Comparison of ENCODE assay signal across 8 mouse cellular contexts in the genomic region with DNA sequence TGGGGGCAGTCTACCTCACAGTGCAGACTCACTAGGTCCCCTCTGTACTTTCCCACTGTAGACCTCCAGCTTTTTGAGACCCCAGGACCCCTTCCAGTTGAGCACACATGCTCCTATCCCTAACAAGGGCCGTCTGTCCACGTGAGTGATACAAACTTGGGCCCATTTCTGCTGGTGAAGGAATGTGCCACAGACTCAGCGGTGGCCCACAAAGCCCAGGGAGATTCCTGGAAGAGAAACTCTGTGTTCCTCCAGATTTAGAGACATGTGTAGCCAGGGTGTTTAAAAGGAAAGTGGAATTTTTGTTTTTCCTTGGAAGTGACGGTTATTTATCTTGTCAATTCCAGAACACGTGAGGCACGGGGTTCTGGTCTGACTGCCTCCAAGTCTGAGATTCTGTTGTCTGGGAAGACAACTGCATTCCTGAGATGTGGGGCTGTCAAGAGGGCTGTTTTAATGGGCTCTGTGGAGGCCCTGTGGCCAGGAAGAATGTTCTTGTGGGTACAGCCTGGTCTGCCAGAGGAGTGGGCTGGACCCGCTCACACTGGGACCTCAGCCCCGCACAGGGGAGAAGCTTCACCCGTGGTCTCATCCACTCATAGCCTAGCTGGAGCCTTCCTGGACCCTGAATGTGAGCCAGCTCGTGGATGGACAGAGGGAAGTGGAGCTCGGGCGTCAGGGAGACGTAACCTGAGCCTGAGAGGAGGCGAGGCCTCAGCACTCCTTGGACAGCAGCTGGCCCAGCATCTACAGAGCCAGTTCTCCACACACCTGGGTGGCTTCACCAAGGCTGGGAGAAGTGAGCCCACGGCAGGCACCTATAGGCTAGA. TPM values are rescaled to one million over a fixed set of nuclear protein-coding genes. Genes with fewer than 3 reads are reported as not detected.
A peak's percentile ranks its signal among the peaks of the same experiment; 100 is the strongest.
DNase-seq lines count a peak whose midpoint lies in the region; ATAC-seq and TF ChIP-seq lines count a peak whose summit lies in the region.
"Had no signal": no experiment of that assay in that cellular context is flagged by ENCODE, and none has a peak within 500 bp of the region (broad histone marks: within the 10 kb centered on the region; RNA-seq: fewer than 3 reads in every experiment).

No protein-coding gene starts in this region.

- H3K9ac ChIP-seq in embryonic facial prominence, embryonic 13.5 days = no peak overlapping the region
- no peak overlapping the region for H3K9ac ChIP-seq in heart, embryonic 14.5 days (ENCODE audit: low read length)
- no peak overlapping the region for H3K9ac ChIP-seq in limb, embryonic 14.5 days (ENCODE audit: low read depth, low read length, severe bottlenecking)

- H3K4me3 ChIP-seq in embryonic facial prominence, embryonic 13.5 days = no peak overlapping the region
- no peak overlapping the region for H3K4me3 ChIP-seq in heart, embryonic 14.5 days (ENCODE audit: control insufficient read depth in 1 of 2, insufficient read depth in 1 of 2, low read depth in 1 of 2, low read length in 2 of 2)
- H3K4me3 ChIP-seq in limb, embryonic 14.5 days (replicated peaks; ENCODE audit: low read length) = no peak overlapping the region

- peaks cover 6% of the 10 kb centered on the region; the same call in 1 of the 2 replicates for H3K9me3 ChIP-seq in embryonic facial prominence, embryonic 13.5 days
- H3K9me3 ChIP-seq in heart, embryonic 14.5 days (ENCODE audit: control insufficient read depth, low read length) = peaks cover 4% of the 10 kb centered on the region; the same call in 1 of the 2 replicates
- H3K9me3 ChIP-seq in limb, embryonic 14.5 days (ENCODE audit: control insufficient read depth, low read length) = no peaks in the 10 kb centered on the region

- peak; percentile 49 for DNase-seq in kidney, adult 18-20 months
- no peak for DNase-seq in kidney, adult 8-10 months
- no peak for DNase-seq in limb, embryonic 14.5 days (ENCODE audit: low spot score)
- DNase-seq in cerebellum, adult 18-20 months = no peak
- DNase-seq in adrenal gland, adult 18-20 months (ENCODE audit: low spot score in 2 of 2) = no peak

- WGBS in embryonic facial prominence, embryonic 13.5 days = 55% methylated on average over 15 of the region's 15 CpGs
- 51% methylated on average over 15 of the region's 15 CpGs for WGBS in heart, embryonic 14.5 days
- WGBS in limb, embryonic 14.5 days = 56% methylated on average over 15 of the region's 15 CpGs

- H3K27ac ChIP-seq in embryonic facial prominence, embryonic 13.5 days = no peak overlapping the region
- H3K27ac ChIP-seq in heart, embryonic 14.5 days (replicated peaks in 1 of 2; ENCODE audit: control insufficient read depth in 1 of 2, insufficient read depth in 1 of 2, low read depth in 2 of 2, low read length in 2 of 2) = peak overlapping the region; percentile 20 to 73
- no peak overlapping the region for H3K27ac ChIP-seq in limb, embryonic 14.5 days (replicated peaks; ENCODE audit: low read depth, low read length)

- no peak overlapping the region for H3K4me2 ChIP-seq in embryonic facial prominence, embryonic 13.5 days
- H3K4me2 ChIP-seq in heart, embryonic 14.5 days (ENCODE audit: low read length) = no peak overlapping the region
- H3K4me2 ChIP-seq in limb, embryonic 14.5 days (replicated peaks; ENCODE audit: low read depth, low read length, severe bottlenecking) = no peak overlapping the region

- peak; percentile 45; the same call in 1 of the 2 replicates for ATAC-seq in embryonic facial prominence, embryonic 13.5 days (ENCODE audit: insufficient number of reproducible peaks, insufficient read depth, low FRiP score, low TSS enrichment, low read depth)
- ATAC-seq in heart, embryonic 14.5 days (ENCODE audit: insufficient number of reproducible peaks, insufficient read depth, low FRiP score, low read depth) = no peak
- peak; percentile 56; the same call in 1 of the 2 replicates for ATAC-seq in limb, embryonic 14.5 days (ENCODE audit: low FRiP score, low read depth)

- H3K4me1 ChIP-seq in embryonic facial prominence, embryonic 13.5 days = peaks cover 22% of the 10 kb centered on the region
- peaks cover 41 to 42% of the 10 kb centered on the region in 2 experiments for H3K4me1 ChIP-seq in heart, embryonic 14.5 days (ENCODE audit: control insufficient read depth in 2 of 2, insufficient read depth in 2 of 2, low read length in 2 of 2)
- peaks cover 26% of the 10 kb centered on the region for H3K4me1 ChIP-seq in limb, embryonic 14.5 days (ENCODE audit: control insufficient read depth, insufficient read depth, low read length)

- H3K36me3 ChIP-seq in embryonic facial prominence, embryonic 13.5 days = no peaks in the 10 kb centered on the region
- H3K36me3 ChIP-seq in heart, embryonic 14.5 days (ENCODE audit: control insufficient read depth, insufficient read depth, low read length) = no peaks in the 10 kb centered on the region
- H3K36me3 ChIP-seq in limb, embryonic 14.5 days (ENCODE audit: control insufficient read depth, insufficient read depth, low read length) = no peaks in the 10 kb centered on the region

- no peak for TF ChIP-seq POLR2A in limb, embryonic 14.5 days (IDR thresholded peaks at IDR 0.05; ENCODE audit: borderline replicate concordance, extremely low read depth, insufficient read depth, insufficient read length)

- no peaks in the 10 kb centered on the region for H3K27me3 ChIP-seq in embryonic facial prominence, embryonic 13.5 days
- H3K27me3 ChIP-seq in heart, embryonic 14.5 days (ENCODE audit: control insufficient read depth, insufficient read depth, low read length) = peaks cover 1% of the 10 kb centered on the region; the same call in 1 of the 2 replicates
- no peaks in the 10 kb centered on the region for H3K27me3 ChIP-seq in limb, embryonic 14.5 days (ENCODE audit: control insufficient read depth, insufficient read depth, low read length)

RNA-seq across cellular contexts. Expression of a gene that starts 33.0 kb away (rescaled TPM):
- not detected in 2 replicates for polyA plus RNA-seq in embryonic facial prominence, embryonic 13.5 days (2015; fragmentation: Nextera tagmentation; extraction: Ambion mirVana)
- not detected in 2 replicates for polyA plus RNA-seq in heart, embryonic 14.5 days (2014; fragmentation: Nextera tagmentation; extraction: Ambion mirVana)
- not detected in 2 replicates for polyA plus RNA-seq in limb, embryonic 14.5 days (2012; rRNA removed)
- not detected in 2 replicates for polyA plus RNA-seq in limb, embryonic 14.5 days (2014; fragmentation: Nextera tagmentation; extraction: Ambion mirVana)
- total RNA-seq in adrenal gland, adult 18-20 months (2021) = not detected
- total RNA-seq: layer of hippocampus, postnatal 36 days had no signal

RNA-seq across cellular contexts. Expression of a gene that starts 34.9 kb away (rescaled TPM):
- polyA plus RNA-seq in embryonic facial prominence, embryonic 13.5 days (2015; fragmentation: Nextera tagmentation; extraction: Ambion mirVana) = 15.4 and 17.5 TPM in 2 replicates
- polyA plus RNA-seq in heart, embryonic 14.5 days (2014; fragmentation: Nextera tagmentation; extraction: Ambion mirVana) = 123 and 151 TPM in 2 replicates
- 44.7 and 48.6 TPM in 2 replicates for polyA plus RNA-seq in limb, embryonic 14.5 days (2012; rRNA removed)
- polyA plus RNA-seq in limb, embryonic 14.5 days (2014; fragmentation: Nextera tagmentation; extraction: Ambion mirVana) = 31.1 and 32.7 TPM in 2 replicates
- total RNA-seq in adrenal gland, adult 18-20 months (2021) = 100 to 1,000 TPM; 100 to 394 TPM

Comparison
In these comparisons a context has a peak if more than half of its experiments do, and no peak if none do; other contexts are left out.
1. H3K27ac ChIP-seq: peak in heart, embryonic 14.5 days (2 of 2); none in embryonic facial prominence, embryonic 13.5 days (single experiment) and limb, embryonic 14.5 days (single experiment).